Mouse (Mus musculus) MEL (cell line): ENCODE measurements at regions not wholly inside any gene's neighbourhood (a gene's known extent, or its start where the extent isn't known, plus 50 kb on each side); places are given as distances from the start of the nearest gene placed in this dataset.

ENCODE experiments used
- CHD2 ChIP-seq: IDR thresholded peaks from 2 replicates; pipeline ENCODE4 v1.6.1; 2011; ENCODE audit warnings: low read length, improper control_type of control experiment
- CTCF ChIP-seq, 3 experiments: IDR thresholded peaks in 2 of 3; conservative IDR thresholded peaks in 1 of 3; 2 replicates each; pipeline ENCODE4 v1.5.1; 2011 to 2012; ENCODE audit warnings: low read length in 3 of 3, low read depth in 2 of 3, mild to moderate bottlenecking in 2 of 3, improper control_type of control experiment in 1 of 3, inconsistent platforms in 1 of 3, mixed read lengths in 1 of 3, moderate library complexity in 1 of 3; ENCODE audit not compliant: control insufficient read depth in 1 of 3, insufficient read depth in 1 of 3, poor library complexity in 1 of 3, severe bottlenecking in 1 of 3
- E2F4 ChIP-seq: IDR thresholded peaks from 2 replicates; pipeline ENCODE4 v1.6.1; 2011; ENCODE audit warnings: low read depth, low read length, improper control_type of control experiment, borderline replicate concordance
- GABPA ChIP-seq: IDR thresholded peaks from 2 replicates; pipeline ENCODE4 v1.6.1; 2012; ENCODE audit warnings: low read depth, mild to moderate bottlenecking, inconsistent platforms, low read length, improper control_type of control experiment, moderate library complexity
- MAX ChIP-seq: IDR thresholded peaks from 2 replicates; pipeline ENCODE4 v1.6.1; 2011; ENCODE audit warnings: low read length, improper control_type of control experiment
- MYB ChIP-seq: IDR thresholded peaks from 2 replicates; pipeline ENCODE4 v1.6.1; 2011; ENCODE audit warnings: mild to moderate bottlenecking, low read depth, low read length, improper control_type of control experiment
- POLR2A ChIP-seq, 2 experiments: IDR thresholded peaks; 2 replicates each; pipeline ENCODE4 v1.6.1; 2011 to 2012; ENCODE audit warnings: low read length in 2 of 2, mild to moderate bottlenecking in 2 of 2, control low read depth in 1 of 2, improper control_type of control experiment in 1 of 2, low read depth in 1 of 2, moderate library complexity in 1 of 2; ENCODE audit not compliant: control insufficient read depth in 1 of 2, insufficient read depth in 1 of 2, poor library complexity in 1 of 2
- POLR2AphosphoS5 ChIP-seq: IDR thresholded peaks from 2 replicates; pipeline ENCODE4 v1.6.1; 2012; ENCODE audit warnings: low read depth, borderline replicate concordance, mild to moderate bottlenecking, inconsistent platforms, low read length, moderate library complexity, mixed read lengths
- RCOR1 ChIP-seq: IDR thresholded peaks from 2 replicates; pipeline ENCODE4 v1.6.1; 2012; ENCODE audit warnings: low read depth, mild to moderate bottlenecking, inconsistent platforms, low read length, improper control_type of control experiment
- USF1 ChIP-seq: IDR thresholded peaks from 2 replicates; pipeline ENCODE4 v1.6.1; 2014; ENCODE audit warnings: low read depth, mild to moderate bottlenecking, inconsistent platforms, low read length, improper control_type of control experiment, moderate library complexity

DNA sequence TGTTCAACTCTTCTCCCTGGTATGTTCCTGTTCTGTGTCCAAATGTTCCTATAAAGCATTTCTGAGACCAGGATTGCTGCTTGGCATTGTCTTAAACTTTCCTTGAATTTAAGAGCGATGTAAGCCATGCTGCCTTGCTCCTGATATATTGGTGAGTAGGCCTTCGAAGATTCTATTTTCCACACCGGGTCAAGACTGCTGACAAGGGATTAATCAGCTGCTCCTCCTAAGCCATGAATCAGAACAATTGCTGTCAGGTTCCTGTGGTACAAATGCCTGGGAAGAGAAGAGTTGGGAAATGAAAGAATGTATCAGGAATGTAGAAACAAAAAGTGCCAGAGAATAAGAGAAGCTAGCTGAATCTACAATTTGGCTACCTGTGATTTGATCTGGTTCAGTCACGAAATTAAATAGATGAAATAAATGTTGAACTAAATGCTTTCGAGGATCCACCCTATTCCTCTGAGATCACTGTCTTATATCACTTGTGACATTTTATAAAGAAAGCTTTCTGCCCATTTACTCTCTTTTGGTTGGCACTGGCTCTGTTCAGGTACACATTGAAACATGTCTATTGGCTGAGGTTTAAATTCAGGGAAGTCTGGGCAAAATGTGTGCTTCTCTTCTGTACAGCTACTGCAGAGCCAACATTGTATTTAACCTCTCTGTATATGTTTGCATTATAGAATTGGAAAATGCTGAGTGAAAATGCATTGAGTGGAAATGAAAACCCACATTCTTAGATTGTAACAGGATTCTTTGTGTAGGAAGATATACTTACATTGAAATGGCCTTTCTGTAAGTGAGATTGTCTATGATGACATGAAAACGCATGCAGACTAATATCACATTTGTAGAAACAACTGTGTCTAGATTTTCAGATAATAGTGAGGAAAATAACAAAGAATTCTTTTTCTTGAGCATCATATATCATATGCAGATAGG lies 617.5 kb upstream of the Cypt12 start:
- no peak for TF ChIP-seq E2F4
- no peak for TF ChIP-seq POLR2A (IDR thresholded peaks at IDR 0.05; ENCODE audit: control insufficient read depth in 1 of 2, insufficient read depth in 1 of 2, low read depth in 1 of 2, low read length in 2 of 2, poor library complexity in 1 of 2)
- TF ChIP-seq GABPA, result no peak
- TF ChIP-seq MYB, result no peak
- TF ChIP-seq MAX, result no peak
- no peak for TF ChIP-seq POLR2AphosphoS5
- no peak for TF ChIP-seq CTCF (IDR thresholded peaks at IDR 0.05 in 2 of 3, conservative IDR thresholded peaks at IDR 0.05 in 1 of 3; ENCODE audit: control insufficient read depth in 1 of 3, insufficient read depth in 1 of 3, low read depth in 2 of 3, low read length in 3 of 3, poor library complexity in 1 of 3, severe bottlenecking in 1 of 3)
- no peak for TF ChIP-seq RCOR1
- no peak for TF ChIP-seq CHD2
- no peak for TF ChIP-seq USF1
